Mouse (Mus musculus) forebrain, embryonic 14.5 days (tissue): ENCODE measurements around the gene Ankrd65. TPM values are rescaled to one million over a fixed set of nuclear protein-coding genes. Genes with fewer than 3 reads are reported as not detected.

Experiments
- ATAC-seq: fragments of 200-750 bp; cut with Nextera tagmentation; 2 replicates; pipeline ENCODE4 v1.8.0; 2017; ENCODE audit warnings: mild to moderate bottlenecking, moderate library complexity
- DNase-seq: peaks from one replicate; pipeline ENCODE4 v3.0.0-alpha.2; 2015; ENCODE audit warnings: low spot score
- H3K27ac ChIP-seq: fragments of 300-500 bp; sonication (generic); 2 replicates; pipeline ENCODE4 v1.5.1; 2014; ENCODE audit warnings: low read depth, mild to moderate bottlenecking, control low read depth, low read length, moderate library complexity
- H3K27me3 ChIP-seq: fragments of 300-500 bp; sonication (generic); replicated peaks from 2 replicates; pipeline ENCODE4 v1.6.1; 2014; ENCODE audit warnings: low read length, control low read depth, mixed read lengths; ENCODE audit not compliant: control insufficient read depth, insufficient read depth
- H3K36me3 ChIP-seq: fragments of 300-500 bp; sonication (generic); 2 replicates; pipeline ENCODE4 v1.6.1; 2014; ENCODE audit warnings: low read length, control low read depth; ENCODE audit not compliant: control insufficient read depth, insufficient read depth
- H3K4me1 ChIP-seq: fragments of 300-500 bp; sonication (generic); 2 replicates; pipeline ENCODE4 v1.6.1; 2014; ENCODE audit warnings: antibody characterized with exemption, low read length, control low read depth; ENCODE audit not compliant: control insufficient read depth, insufficient read depth
- H3K4me2 ChIP-seq: fragments of 300-500 bp; sonication (generic); 2 replicates; pipeline ENCODE4 v1.6.1; 2014; ENCODE audit warnings: mild to moderate bottlenecking, control low read depth, low read length
- H3K4me3 ChIP-seq: fragments of 300-500 bp; sonication (generic); 2 replicates; pipeline ENCODE4 v1.5.1; 2014; ENCODE audit warnings: low read depth, low read length, control low read depth
- H3K9ac ChIP-seq: fragments of 300-500 bp; sonication (generic); 2 replicates; pipeline ENCODE4 v1.6.1; 2014; ENCODE audit warnings: mild to moderate bottlenecking, low read length, control low read depth, moderate library complexity
- H3K9me3 ChIP-seq: fragments of 300-500 bp; sonication (generic); replicated peaks from 2 replicates; pipeline ENCODE4 v1.6.1; 2016; ENCODE audit warnings: low read length, control low read depth, mixed read lengths; ENCODE audit not compliant: control insufficient read depth
- WGBS: fragments of 180-500 bp; shearing (Covaris S2); extraction: QIAGEN DNeasy Blood & Tissue Kit; methylation state at CpG from one replicate; pipeline ENCODE4 v1.1.7; 2014; 5-methylcytosine and 5-hydroxymethylcytosine counted together
- microRNA-seq: library from miRNA; unstranded; fragments of <30 nt; microRNA quantifications from one replicate; pipeline ENCODE4, GENCODE M21; 2016
- polyA plus RNA-seq: library from polyadenylated mRNA; unstranded; fragments of >200 nt; fragmentation: Nextera tagmentation; extraction: Ambion mirVana; gene quantifications from 2 replicates; pipeline ENCODE4 v1.2.1, GENCODE M21; 2014

Ankrd65 gene
- polyA plus RNA-seq, 1 experiment from 2014 or later = not detected

- 81% methylated on average over 5 of the region's 5 CpGs for WGBS
Measured at GRCm38 (mm10) chr4:155843231-155843630, 53.0 kb downstream of the Ankrd65 start.

DNA sequence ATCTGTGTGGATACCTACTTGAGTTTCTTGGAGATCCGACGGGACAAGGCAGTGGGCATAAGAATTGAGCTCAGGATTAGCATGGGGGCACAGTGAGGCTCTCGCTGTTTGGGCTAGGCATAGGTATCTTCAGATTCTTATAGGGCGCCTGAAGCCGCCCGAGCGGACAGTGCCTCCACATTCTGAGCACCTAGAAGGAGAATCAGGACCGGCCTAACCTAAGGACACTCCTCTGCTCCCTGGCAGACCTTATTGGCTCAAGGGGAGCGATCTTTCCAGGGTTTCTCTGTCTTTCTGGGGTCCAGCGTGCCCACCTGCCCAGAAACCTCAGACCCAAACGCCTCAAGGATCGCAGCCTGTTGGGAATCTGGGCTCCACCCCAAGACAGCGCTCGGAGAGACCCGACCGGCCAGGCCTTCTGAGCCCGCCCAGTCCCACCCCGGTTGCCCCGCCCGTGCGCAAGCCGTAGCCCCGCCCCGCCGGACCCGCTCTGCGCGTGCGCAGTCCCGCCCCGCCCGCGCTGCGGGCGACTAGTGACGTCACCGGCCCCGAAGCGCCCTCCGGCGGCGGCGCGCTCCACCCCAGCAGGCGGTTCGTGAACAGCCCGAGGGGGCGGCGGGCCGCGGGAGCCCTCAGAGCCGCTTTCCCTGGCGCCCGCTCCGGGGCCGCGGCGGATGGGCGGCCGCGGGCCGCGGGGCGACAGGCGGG, 56.8 kb downstream of the Ankrd65 start, which contains the start of gene Dvl1:
Gene Dvl1 (plus strand): TSS at position 532 of the 708 bp plus-strand sequence.
- Histone ChIP-seq H3K27ac (peak within 1 kb of the TSS; percentile 65), H3K4me3 (peak within 1 kb of the TSS; percentile 83), H3K4me1 (peaks cover 24% of the 10 kb centered on the region), H3K36me3 (no peaks in the 10 kb centered on the region), H3K9me3 (no peaks in the 10 kb centered on the region), H3K4me2 (peak within 1 kb of the TSS; percentile 94), H3K27me3 (no peaks in the 10 kb centered on the region), H3K9ac (peak within 1 kb of the TSS; percentile 89)
- WGBS = 4% methylated on average over 35 of the region's 65 CpGs
- DNase-seq (peak; percentile 92), ATAC-seq (peak; percentile 92)

More at GRCm38 (mm10) chr4:155843231-155843630, 53.0 kb downstream of the Ankrd65 start:
- Histone ChIP-seq H3K36me3 (no peaks in the 10 kb centered on the region), H3K4me2 (no peak overlapping the region), H3K4me1 (peaks cover 22% of the 10 kb centered on the region), H3K27me3 (0 out of 2 replicates have a peak, but pooled peaks cover 3% of the 10 kb centered on the region), H3K9ac (no peak overlapping the region), H3K9me3 (no peaks in the 10 kb centered on the region), H3K4me3 (no peak overlapping the region), H3K27ac (no peak overlapping the region)
- DNase-seq (no peak), ATAC-seq (no peak)

- peak; percentile 23 for DNase-seq
- H3K4me2 ChIP-seq = peak overlapping the region; percentile 94
- H3K9ac ChIP-seq = peak overlapping the region; percentile 89
- 1% methylated on average over 68 of the region's 69 CpGs for WGBS
- no peaks in the 10 kb centered on the region for H3K27me3 ChIP-seq
- ATAC-seq = no peak; the same call in none of the 2 replicates
- peaks cover 24% of the 10 kb centered on the region for H3K4me1 ChIP-seq
- H3K27ac ChIP-seq = peak overlapping the region; percentile 65
- H3K4me3 ChIP-seq = peak overlapping the region; percentile 83
- H3K36me3 ChIP-seq = no peaks in the 10 kb centered on the region
- H3K9me3 ChIP-seq = no peaks in the 10 kb centered on the region
Measured at GRCm38 (mm10) chr4:155847591-155848352, 57.5 kb downstream of the Ankrd65 start.

DNA sequence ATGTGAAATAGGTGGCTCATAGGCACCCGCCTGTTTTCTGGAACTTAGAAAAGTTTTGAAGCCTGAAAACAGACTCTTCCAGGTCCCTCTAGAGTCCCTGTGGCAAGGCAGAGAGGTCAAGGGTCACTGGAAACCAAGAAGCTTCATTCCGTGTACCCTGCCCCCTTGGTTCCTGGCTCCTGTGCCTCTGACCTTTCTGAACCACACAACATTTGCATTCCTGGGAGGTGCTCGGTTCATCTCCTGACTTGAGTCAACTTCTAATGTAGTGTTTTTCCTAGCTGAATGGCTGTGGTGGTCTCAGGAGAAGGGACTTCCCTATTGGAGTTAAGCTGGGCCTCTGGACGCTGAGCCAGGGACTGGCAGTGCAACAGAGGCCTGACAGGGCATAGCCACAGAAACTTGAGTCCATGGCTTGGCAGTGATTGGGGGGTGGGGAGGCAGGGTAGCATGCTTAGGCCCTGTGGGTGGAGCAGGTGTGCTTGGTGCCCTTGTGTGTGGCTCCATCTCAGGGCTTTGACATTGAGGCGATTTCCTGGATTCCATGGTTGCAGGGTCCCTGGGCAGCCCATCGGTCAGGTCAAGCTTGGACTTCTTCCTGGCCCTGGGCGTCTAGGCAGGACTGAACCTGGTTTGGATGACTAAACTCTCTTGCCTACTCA, 58.3 kb downstream of the Ankrd65 start:
- Histone ChIP-seq H3K4me1 (peaks cover 24% of the 10 kb centered on the region), H3K4me2 (peak overlapping the region; percentile 94), H3K9me3 (no peaks in the 10 kb centered on the region), H3K9ac (peak overlapping the region; percentile 89), H3K4me3 (peak overlapping the region; percentile 83), H3K36me3 (peaks cover 5% of the 10 kb centered on the region; the same call in 1 of the 2 replicates), H3K27me3 (no peaks in the 10 kb centered on the region), H3K27ac (no peak overlapping the region)
- 58% methylated on average over 7 of the region's 7 CpGs for WGBS
- DNase-seq (no peak), ATAC-seq (no peak)

Small RNA genes lying within 50 kb of the gene (microRNA-seq; reads per million reads assigned to microRNA genes)
- not detected for gene Gm27743

Other genes with a start within 250 kb of the Ankrd65 start
- 106 and 120 TPM in 2 replicates for gene Nadk, start 228.1 kb upstream of the Ankrd65 start, polyA plus RNA-seq
- 10.9 and 12.1 TPM in 2 replicates for gene Slc35e2, start 189.0 kb upstream of the Ankrd65 start, polyA plus RNA-seq
- gene Cdk11b, start 165.6 kb upstream of the Ankrd65 start, polyA plus RNA-seq = 39.9 and 42.8 TPM in 2 replicates
- gene Gm10563, start 145.0 kb upstream of the Ankrd65 start, polyA plus RNA-seq = not detected in 2 replicates
- 0.97 and 2.1 TPM in 2 replicates for gene Mmp23, start 137.1 kb upstream of the Ankrd65 start, polyA plus RNA-seq
- gene Mib2, start 121.2 kb upstream of the Ankrd65 start, polyA plus RNA-seq = 25.2 and 34.5 TPM in 2 replicates
- 3.2 and 3.8 TPM in 2 replicates for gene Fndc10, start 96.1 kb upstream of the Ankrd65 start, polyA plus RNA-seq
- gene Ssu72, start 85.6 kb upstream of the Ankrd65 start, polyA plus RNA-seq = 153 and 179 TPM in 2 replicates
- gene Tmem240, start 55.6 kb upstream of the Ankrd65 start, polyA plus RNA-seq = 3.4 and 3.5 TPM in 2 replicates
- gene Atad3a, start 29.3 kb upstream of the Ankrd65 start, polyA plus RNA-seq = 62.0 and 70.0 TPM in 2 replicates
- 21.8 and 24.6 TPM in 2 replicates for gene Vwa1, start 15.7 kb upstream of the Ankrd65 start, polyA plus RNA-seq
- 0.12 and 0.25 TPM in 2 replicates for gene Tmem88b, start 4.6 kb upstream of the Ankrd65 start, polyA plus RNA-seq
- 274 and 313 TPM in 2 replicates for gene Mrpl20, start 12.4 kb downstream of the Ankrd65 start, polyA plus RNA-seq
- gene Ccnl2, start 22.1 kb downstream of the Ankrd65 start, polyA plus RNA-seq = 119 and 144 TPM in 2 replicates
- gene Aurkaip1, start 40.8 kb downstream of the Ankrd65 start, polyA plus RNA-seq = 120 and 135 TPM in 2 replicates
- 15.6 and 22.1 TPM in 2 replicates for gene Mxra8, start 49.2 kb downstream of the Ankrd65 start, polyA plus RNA-seq
- 10.8 and 12.4 TPM in 2 replicates for gene Dvl1, start 57.0 kb downstream of the Ankrd65 start, polyA plus RNA-seq
- gene Tas1r3, start 72.9 kb downstream of the Ankrd65 start, polyA plus RNA-seq = 0.46 and 0.61 TPM in 2 replicates
- 28.3 and 29.5 TPM in 2 replicates for gene Cptp, start 79.0 kb downstream of the Ankrd65 start, polyA plus RNA-seq
- gene Ints11, start 79.1 kb downstream of the Ankrd65 start, polyA plus RNA-seq = 94.6 and 102 TPM in 2 replicates
- gene Pusl1, start 101.3 kb downstream of the Ankrd65 start, polyA plus RNA-seq = 46.5 and 52.8 TPM in 2 replicates
- gene Acap3, start 101.4 kb downstream of the Ankrd65 start, polyA plus RNA-seq = 60.5 and 77.0 TPM in 2 replicates
- 116 and 137 TPM in 2 replicates for gene Ube2j2, start 153.4 kb downstream of the Ankrd65 start, polyA plus RNA-seq
- 8.0 and 11.3 TPM in 2 replicates for gene C1qtnf12, start 171.9 kb downstream of the Ankrd65 start, polyA plus RNA-seq
- gene B3galt6, start 202.2 kb downstream of the Ankrd65 start, polyA plus RNA-seq = 27.6 and 29.6 TPM in 2 replicates
- gene Sdf4, start 202.4 kb downstream of the Ankrd65 start, polyA plus RNA-seq = 124 and 127 TPM in 2 replicates
- gene Tnfrsf4, start 223.4 kb downstream of the Ankrd65 start, polyA plus RNA-seq = 0.43 and 0.60 TPM in 2 replicates
- gene Tnfrsf18, start 235.7 kb downstream of the Ankrd65 start, polyA plus RNA-seq = 0.40 and 0.53 TPM in 2 replicates